Mouse (Mus musculus): ENCODE measurements around the gene Ublcp1.
"Not testable (repeated sequence)": the region's sequence is repeated elsewhere in the genome, so short reads cannot be mapped to it uniquely, and the experiment has no call there.

The Ublcp1 gene

GRCm38 (mm10) chr11:44489117-44489516 is 18.8 kb upstream of the Ublcp1 start:
- DNase-seq: no peak

GRCm38 (mm10) chr11:44485089-44485736 is 14.9 kb upstream of the Ublcp1 start:
- DNase-seq: no peak

GRCm38 (mm10) chr11:44480246-44480645 is 9.9 kb upstream of the Ublcp1 start:
- no peak for DNase-seq

GRCm38 (mm10) chr11:44478382-44478781 is 8.1 kb upstream of the Ublcp1 start:
- no peak for DNase-seq

- no peak for DNase-seq
Measured at GRCm38 (mm10) chr11:44476445-44476844, 6.1 kb upstream of the Ublcp1 start.

GRCm38 (mm10) chr11:44475467-44475866 is 5.2 kb upstream of the Ublcp1 start:
- DNase-seq: no peak

GRCm38 (mm10) chr11:44471337-44471995 is 1.2 kb upstream of the Ublcp1 start:
- DNase-seq: peak; percentile 18 to 26

GRCm38 (mm10) chr11:44469646-44470431 is 459 bp downstream of the Ublcp1 start:
- no peak for DNase-seq

- no peak for DNase-seq
Measured at GRCm38 (mm10) chr11:44468306-44468790, 1.9 kb downstream of the Ublcp1 start.

- DNase-seq: no peak
Measured at GRCm38 (mm10) chr11:44466949-44467442, 3.3 kb downstream of the Ublcp1 start.

- DNase-seq: no peak
Measured at GRCm38 (mm10) chr11:44461493-44461892, 8.8 kb downstream of the Ublcp1 start.

GRCm38 (mm10) chr11:44453423-44453822 is 16.9 kb downstream of the Ublcp1 start:
- peak; percentile 81 to 85 for DNase-seq

- not testable (repeated sequence) for DNase-seq
Measured at GRCm38 (mm10) chr11:44452016-44452415, 18.3 kb downstream of the Ublcp1 start.

- DNase-seq: no peak
Measured at GRCm38 (mm10) chr11:44451046-44451445, 19.3 kb downstream of the Ublcp1 start.

GRCm38 (mm10) chr11:44437786-44438185 is 32.5 kb downstream of the Ublcp1 start:
- no peak for DNase-seq

- no peak for DNase-seq
Measured at GRCm38 (mm10) chr11:44430036-44430435, 40.3 kb downstream of the Ublcp1 start.

- no peak for DNase-seq
Measured at GRCm38 (mm10) chr11:44427951-44428350, 42.3 kb downstream of the Ublcp1 start.

GRCm38 (mm10) chr11:44425626-44426025 is 44.7 kb downstream of the Ublcp1 start:
- DNase-seq: no peak

GRCm38 (mm10) chr11:44425006-44425405 is 45.3 kb downstream of the Ublcp1 start:
- DNase-seq: no peak

GRCm38 (mm10) chr11:44423955-44424354 is 46.3 kb downstream of the Ublcp1 start:
- DNase-seq: no peak

GRCm38 (mm10) chr11:44423261-44423660 is 47.0 kb downstream of the Ublcp1 start:
- DNase-seq: no peak

GRCm38 (mm10) chr11:44422337-44423111 is 47.8 kb downstream of the Ublcp1 start:
- DNase-seq: no peak

- no peak for DNase-seq
Measured at GRCm38 (mm10) chr11:44417403-44417802, 52.9 kb downstream of the Ublcp1 start.
